Mouse (Mus musculus) kidney, embryonic 15.5 days (tissue): Measurements from ENCODE around the gene Lrrc18. TPM values are rescaled to one million over a fixed set of nuclear protein-coding genes. Genes with fewer than 3 reads are reported as not detected.
A peak's percentile ranks its signal among the peaks of the same experiment; 100 is the strongest.

Experiments
- ATAC-seq: fragments of 200-750 bp; cut with Nextera tagmentation; replicated peaks from 2 replicates; pipeline ENCODE4 v1.8.0; 2017; ENCODE audit warnings: moderate TSS enrichment; ENCODE audit not compliant: low FRiP score
- H3K27ac ChIP-seq: fragments of 300-500 bp; sonication (generic); 2 replicates; pipeline ENCODE4 v1.5.1; 2015; ENCODE audit warnings: mild to moderate bottlenecking, inconsistent platforms
- H3K27me3 ChIP-seq: fragments of 300-500 bp; sonication (generic); 2 replicates; pipeline ENCODE4 v1.6.1; 2015; ENCODE audit warnings: inconsistent platforms
- H3K36me3 ChIP-seq: fragments of 300-500 bp; sonication (generic); 2 replicates; pipeline ENCODE4 v1.6.1; 2015; ENCODE audit warnings: inconsistent platforms
- H3K4me1 ChIP-seq: fragments of 300-500 bp; sonication (generic); 2 replicates; pipeline ENCODE4 v1.6.1; 2015; ENCODE audit warnings: inconsistent platforms
- H3K4me2 ChIP-seq: fragments of 300-500 bp; sonication (generic); 2 replicates; pipeline ENCODE4 v1.6.1; 2015; ENCODE audit warnings: moderate library complexity, mild to moderate bottlenecking, inconsistent platforms
- H3K4me3 ChIP-seq: fragments of 300-500 bp; sonication (generic); replicated peaks from 2 replicates; pipeline ENCODE4 v1.5.1; 2015; ENCODE audit warnings: mild to moderate bottlenecking, inconsistent platforms
- H3K9ac ChIP-seq: fragments of 300-500 bp; sonication (generic); 2 replicates; pipeline ENCODE4 v1.6.1; 2015; ENCODE audit warnings: mild to moderate bottlenecking, inconsistent platforms
- H3K9me3 ChIP-seq: fragments of 300-500 bp; sonication (generic); replicated peaks from 2 replicates; pipeline ENCODE4 v1.6.1; 2016; ENCODE audit warnings: inconsistent platforms
- WGBS: fragments of 180-500 bp; shearing (Covaris S2); methylation state at CpG from one replicate; pipeline ENCODE4 v1.1.7; 2015; ENCODE audit warnings: mixed read lengths; 5-methylcytosine and 5-hydroxymethylcytosine counted together
- polyA plus RNA-seq: library from polyadenylated mRNA; unstranded; fragments of >200 nt; fragmentation: Nextera tagmentation; extraction: Ambion mirVana; gene quantifications from 2 replicates; pipeline ENCODE4 v1.2.1, GENCODE M21; 2015

The Lrrc18 gene
- polyA plus RNA-seq: 0.42 and 0.60 TPM in 2 replicates

GRCm38 (mm10) chr14:32991082-32991481 is at the start of gene Lrrc18:
Lrrc18 (plus strand) TSS chr14:32991382.
- ATAC-seq: no peak
- Histone ChIP-seq H3K9me3 (no peaks in the 10 kb centered on the region), H3K36me3 (no peaks in the 10 kb centered on the region), H3K4me2 (no peak within 1 kb of the TSS), H3K4me3 (no peak within 1 kb of the TSS), H3K27me3 (peaks cover 50% of the 10 kb centered on the region), H3K9ac (no peak within 1 kb of the TSS), H3K4me1 (peaks cover 26% of the 10 kb centered on the region), H3K27ac (no peak within 1 kb of the TSS)
- WGBS: 92% methylated on average over 2 of the region's 2 CpGs

- no peak overlapping the region for H3K9ac ChIP-seq
- no peaks in the 10 kb centered on the region for H3K9me3 ChIP-seq
- H3K27me3 ChIP-seq: peaks cover 86% of the 10 kb centered on the region
- H3K4me1 ChIP-seq: peaks cover 21% of the 10 kb centered on the region
- no peak overlapping the region for H3K4me2 ChIP-seq
- no peak overlapping the region for H3K27ac ChIP-seq
- no peak for ATAC-seq
- WGBS: 96% methylated on average over 2 of the region's 2 CpGs
- H3K4me3 ChIP-seq: no peak overlapping the region
- no peaks in the 10 kb centered on the region for H3K36me3 ChIP-seq
Measured at GRCm38 (mm10) chr14:32947512-32947911, 43.7 kb upstream of the Lrrc18 start.

GRCm38 (mm10) chr14:32950312-32951301 is 40.6 kb upstream of the Lrrc18 start:
- Histone ChIP-seq H3K27ac (peak overlapping the region; percentile 86), H3K4me2 (peak overlapping the region; percentile 41)

GRCm38 (mm10) chr14:32956486-32956885 is 34.7 kb upstream of the Lrrc18 start:
- Histone ChIP-seq H3K36me3 (no peaks in the 10 kb centered on the region), H3K27me3 (peaks cover 84% of the 10 kb centered on the region), H3K9me3 (no peaks in the 10 kb centered on the region), H3K4me1 (peaks cover 32% of the 10 kb centered on the region), H3K9ac (no peak overlapping the region), H3K4me2 (no peak overlapping the region), H3K27ac (no peak overlapping the region), H3K4me3 (no peak overlapping the region)
- 57% methylated on average over 8 of the region's 8 CpGs for WGBS
- no peak for ATAC-seq

More at GRCm38 (mm10) chr14:32950312-32951301, 40.6 kb upstream of the Lrrc18 start:
- Histone ChIP-seq H3K4me3 (no peak overlapping the region), H3K27me3 (peaks cover 85% of the 10 kb centered on the region), H3K36me3 (no peaks in the 10 kb centered on the region), H3K9ac (no peak overlapping the region), H3K4me1 (peaks cover 26% of the 10 kb centered on the region), H3K9me3 (no peaks in the 10 kb centered on the region)
- 18% methylated on average over 20 of the region's 20 CpGs for WGBS
- peak; percentile 92 for ATAC-seq

- H3K4me2 ChIP-seq: no peak overlapping the region
- no peak overlapping the region for H3K9ac ChIP-seq
- WGBS: 15% methylated on average over 8 of the region's 8 CpGs
- H3K36me3 ChIP-seq: no peaks in the 10 kb centered on the region
- H3K9me3 ChIP-seq: no peaks in the 10 kb centered on the region
- H3K27ac ChIP-seq: no peak overlapping the region
- peaks cover 89% of the 10 kb centered on the region for H3K27me3 ChIP-seq
- peak; percentile 59; the same call in 1 of the 2 replicates for ATAC-seq
- no peak overlapping the region for H3K4me3 ChIP-seq
- H3K4me1 ChIP-seq: peaks cover 27% of the 10 kb centered on the region
Measured at GRCm38 (mm10) chr14:32958671-32959070, 32.5 kb upstream of the Lrrc18 start.

GRCm38 (mm10) chr14:32960481-32960880 is 30.7 kb upstream of the Lrrc18 start:
- H3K4me2 ChIP-seq: no peak overlapping the region
- 50% methylated on average over 5 of the region's 5 CpGs for WGBS
- H3K9me3 ChIP-seq: no peaks in the 10 kb centered on the region
- ATAC-seq: no peak
- no peak overlapping the region for H3K9ac ChIP-seq
- no peak overlapping the region for H3K27ac ChIP-seq
- no peak overlapping the region for H3K4me3 ChIP-seq
- peaks cover 38% of the 10 kb centered on the region for H3K4me1 ChIP-seq
- peaks cover 86% of the 10 kb centered on the region for H3K27me3 ChIP-seq
- no peaks in the 10 kb centered on the region for H3K36me3 ChIP-seq

- Histone ChIP-seq H3K9me3 (no peaks in the 10 kb centered on the region), H3K4me1 (peaks cover 17% of the 10 kb centered on the region; the same call in 1 of the 2 replicates)
- peak; percentile 59 for ATAC-seq
Measured at GRCm38 (mm10) chr14:32964742-32965141, 26.4 kb upstream of the Lrrc18 start.

GRCm38 (mm10) chr14:32970700-32971099 is 20.5 kb upstream of the Lrrc18 start:
- Histone ChIP-seq H3K27me3 (peaks cover 49% of the 10 kb centered on the region), H3K4me3 (no peak overlapping the region), H3K9me3 (no peaks in the 10 kb centered on the region), H3K4me2 (no peak overlapping the region), H3K36me3 (no peaks in the 10 kb centered on the region), H3K27ac (no peak overlapping the region), H3K4me1 (no peaks in the 10 kb centered on the region), H3K9ac (no peak overlapping the region)
- WGBS: 74% methylated on average over 9 of the region's 9 CpGs
- no peak for ATAC-seq

More at GRCm38 (mm10) chr14:32964742-32965141, 26.4 kb upstream of the Lrrc18 start:
- Histone ChIP-seq H3K4me3 (no peak overlapping the region), H3K36me3 (no peaks in the 10 kb centered on the region), H3K27ac (no peak overlapping the region), H3K9ac (no peak overlapping the region), H3K4me2 (no peak overlapping the region), H3K27me3 (peaks cover 63% of the 10 kb centered on the region)
- WGBS: 33% methylated on average over 10 of the region's 10 CpGs

- Histone ChIP-seq H3K27ac (no peak overlapping the region), H3K4me2 (no peak overlapping the region), H3K36me3 (no peaks in the 10 kb centered on the region), H3K9ac (no peak overlapping the region), H3K9me3 (no peaks in the 10 kb centered on the region), H3K4me3 (no peak overlapping the region), H3K27me3 (peaks cover 60% of the 10 kb centered on the region), H3K4me1 (peaks cover 14% of the 10 kb centered on the region)
- WGBS: 60% methylated on average over 6 of the region's 6 CpGs
- ATAC-seq: no peak
Measured at GRCm38 (mm10) chr14:32984176-32984738, 6.9 kb upstream of the Lrrc18 start.

GRCm38 (mm10) chr14:32986659-32987058 is 4.5 kb upstream of the Lrrc18 start:
- Histone ChIP-seq H3K4me2 (no peak overlapping the region), H3K27ac (no peak overlapping the region), H3K4me1 (peaks cover 14% of the 10 kb centered on the region), H3K4me3 (no peak overlapping the region), H3K36me3 (no peaks in the 10 kb centered on the region), H3K9ac (no peak overlapping the region), H3K27me3 (peaks cover 64% of the 10 kb centered on the region), H3K9me3 (no peaks in the 10 kb centered on the region)
- peak; percentile 70 for ATAC-seq
- 7% methylated on average over 4 of the region's 4 CpGs for WGBS

GRCm38 (mm10) chr14:32994954-32995636 is 3.9 kb downstream of the Lrrc18 start:
- Histone ChIP-seq H3K27ac (no peak overlapping the region), H3K4me1 (peaks cover 15% of the 10 kb centered on the region), H3K9me3 (no peaks in the 10 kb centered on the region), H3K36me3 (no peaks in the 10 kb centered on the region), H3K9ac (no peak overlapping the region), H3K4me2 (peak overlapping the region; percentile 44), H3K4me3 (peak overlapping the region; percentile 17), H3K27me3 (peaks cover 27% of the 10 kb centered on the region)
- 2% methylated on average over 10 of the region's 10 CpGs for WGBS
- ATAC-seq: peak; percentile 62

- no peak for ATAC-seq
- no peak overlapping the region for H3K4me2 ChIP-seq
- H3K4me1 ChIP-seq: peaks cover 13% of the 10 kb centered on the region
- H3K27ac ChIP-seq: no peak overlapping the region
- no peaks in the 10 kb centered on the region for H3K27me3 ChIP-seq
- H3K4me3 ChIP-seq: no peak overlapping the region
- WGBS: 47% methylated on average over 10 of the region's 10 CpGs
- H3K9ac ChIP-seq: no peak overlapping the region
- no peaks in the 10 kb centered on the region for H3K36me3 ChIP-seq
- H3K9me3 ChIP-seq: no peaks in the 10 kb centered on the region
Measured at GRCm38 (mm10) chr14:32999511-32999910, 8.3 kb downstream of the Lrrc18 start.
